Mouse (Mus musculus) heart, embryonic 16.5 days (tissue): Measurements from ENCODE around the gene Hpca. TPM values are rescaled to one million over a fixed set of nuclear protein-coding genes. Genes with fewer than 3 reads are reported as not detected.

Source experiments
- ATAC-seq: fragments of 200-750 bp; cut with Nextera tagmentation; replicated peaks from 2 replicates; pipeline ENCODE4 v1.8.0; 2017; ENCODE audit warnings: moderate number of reproducible peaks; ENCODE audit not compliant: insufficient read depth, low FRiP score; ENCODE audit errors: extremely low read depth
- H3K27ac ChIP-seq: fragments of 300-500 bp; sonication (generic); 2 replicates; pipeline ENCODE4 v1.5.1; 2014; ENCODE audit warnings: mild to moderate bottlenecking, low read length, control low read depth, moderate library complexity
- H3K27me3 ChIP-seq: fragments of 300-500 bp; sonication (generic); 2 replicates; pipeline ENCODE4 v1.6.1; 2014; ENCODE audit warnings: low read length, mixed read lengths; ENCODE audit not compliant: control insufficient read depth, insufficient read depth
- H3K36me3 ChIP-seq: fragments of 300-500 bp; sonication (generic); 2 replicates; pipeline ENCODE4 v1.6.1; 2014; ENCODE audit not compliant: control insufficient read depth, insufficient read depth
- H3K4me1 ChIP-seq: fragments of 300-500 bp; sonication (generic); 2 replicates; pipeline ENCODE4 v1.6.1; 2014; ENCODE audit warnings: low read length, mixed read lengths; ENCODE audit not compliant: control insufficient read depth, insufficient read depth
- H3K4me2 ChIP-seq: fragments of 300-500 bp; sonication (generic); 2 replicates; pipeline ENCODE4 v1.6.1; 2014; ENCODE audit warnings: low read depth, mild to moderate bottlenecking, control low read depth, low read length
- H3K4me3 ChIP-seq: fragments of 300-500 bp; sonication (generic); 2 replicates; pipeline ENCODE4 v1.5.1; 2014; ENCODE audit warnings: mild to moderate bottlenecking, control low read depth, low read length
- H3K9ac ChIP-seq: fragments of 300-500 bp; sonication (generic); 2 replicates; pipeline ENCODE4 v1.6.1; 2014; ENCODE audit warnings: low read length, control low read depth
- H3K9me3 ChIP-seq: fragments of 300-500 bp; sonication (generic); replicated peaks from 2 replicates; pipeline ENCODE4 v1.6.1; 2016; ENCODE audit warnings: low read length; ENCODE audit not compliant: control insufficient read depth
- WGBS: fragments of 180-500 bp; shearing (Covaris S2); extraction: QIAGEN DNeasy Blood & Tissue Kit; methylation state at CpG from one replicate; pipeline ENCODE4 v1.1.7; 2014; 5-methylcytosine and 5-hydroxymethylcytosine counted together
- polyA plus RNA-seq: library from polyadenylated mRNA; unstranded; fragments of >200 nt; fragmentation: Nextera tagmentation; extraction: Ambion mirVana; gene quantifications from 2 replicates; pipeline ENCODE4 v1.2.1, GENCODE M21; 2015

Hpca gene
- polyA plus RNA-seq, 1 experiment from 2014 or later, result 0.88 TPM

DNA sequence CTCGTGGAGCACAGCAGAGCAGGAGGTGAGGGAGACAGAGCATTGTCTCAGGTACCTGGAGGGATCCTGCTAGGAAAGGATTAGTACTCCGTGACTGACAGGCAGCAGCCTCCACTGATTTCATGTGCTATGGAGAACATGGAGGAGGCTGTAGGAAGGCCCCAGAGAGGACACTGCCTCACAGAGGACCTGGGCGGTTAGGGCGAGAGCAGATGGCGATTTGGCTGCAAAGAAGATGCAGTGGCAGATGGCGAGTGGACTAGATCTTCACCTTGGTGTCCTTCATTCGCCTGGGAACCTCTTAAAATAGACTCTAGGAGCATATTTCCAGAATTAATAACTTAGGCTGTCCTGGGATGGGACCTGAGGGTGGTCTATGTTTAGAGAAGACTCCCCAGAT lies 40.8 kb downstream of the Hpca start:
- no peak overlapping the region for H3K27ac ChIP-seq
- no peak overlapping the region for H3K4me2 ChIP-seq
- H3K4me1 ChIP-seq, result no peaks in the 10 kb centered on the region; the same call in 1 of the 2 replicates
- H3K9me3 ChIP-seq, result no peaks in the 10 kb centered on the region
- no peak for ATAC-seq
- no peaks in the 10 kb centered on the region for H3K27me3 ChIP-seq
- peaks cover 41% of the 10 kb centered on the region for H3K36me3 ChIP-seq
- H3K4me3 ChIP-seq, result no peak overlapping the region
- no peak overlapping the region for H3K9ac ChIP-seq
- WGBS, result 83% methylated on average over 7 of the region's 7 CpGs

DNA sequence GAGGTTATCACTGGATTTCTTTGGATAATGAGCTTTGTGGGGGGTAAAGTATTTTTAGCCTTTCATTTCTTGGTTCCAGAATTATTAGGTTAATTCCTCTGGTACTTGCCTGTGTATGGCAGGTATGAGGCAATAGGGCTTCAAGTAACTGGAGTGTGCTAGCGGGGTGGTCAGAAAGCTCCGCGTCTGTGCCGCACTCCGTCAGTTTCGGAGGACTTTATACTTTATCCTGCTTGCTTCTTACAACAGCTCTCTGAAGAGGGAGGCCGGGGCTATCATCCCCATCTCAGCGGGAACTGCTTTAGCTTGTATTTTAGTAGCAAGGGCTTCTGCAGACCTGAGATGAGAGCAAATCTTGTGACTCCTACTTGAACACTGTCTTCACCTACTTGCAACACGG lies 42.7 kb downstream of the Hpca start:
- Histone ChIP-seq H3K27me3 (no peaks in the 10 kb centered on the region), H3K4me1 (no peaks in the 10 kb centered on the region; the same call in 1 of the 2 replicates), H3K4me2 (no peak overlapping the region), H3K9ac (no peak overlapping the region), H3K27ac (no peak overlapping the region), H3K9me3 (no peaks in the 10 kb centered on the region), H3K4me3 (no peak overlapping the region), H3K36me3 (peaks cover 43% of the 10 kb centered on the region)
- WGBS, result 87% methylated on average over 9 of the region's 9 CpGs
- no peak for ATAC-seq

DNA sequence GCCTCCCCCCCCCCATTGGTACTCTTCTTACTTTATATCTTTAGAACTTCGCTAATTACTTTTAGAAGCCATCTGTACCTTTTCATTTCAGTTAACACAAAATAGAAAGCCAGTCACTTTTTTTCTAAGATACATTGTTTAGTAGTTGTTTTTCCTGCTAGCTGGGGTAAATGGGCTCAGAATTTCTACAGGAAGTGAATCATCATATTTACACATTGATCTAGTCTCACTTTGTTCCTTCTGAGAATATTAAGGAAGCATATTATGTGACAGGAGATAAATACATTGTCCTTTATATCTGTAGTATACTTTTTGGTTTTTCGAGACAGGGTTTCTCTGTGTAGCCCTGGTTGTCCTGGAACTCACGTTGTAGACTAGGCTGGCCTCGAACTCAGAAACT lies 53.0 kb downstream of the Hpca start:
- no peak overlapping the region for H3K9ac ChIP-seq
- 92% methylated on average over 4 of the region's 4 CpGs for WGBS
- no peaks in the 10 kb centered on the region for H3K9me3 ChIP-seq
- H3K27me3 ChIP-seq, result no peaks in the 10 kb centered on the region
- no peak for ATAC-seq
- H3K4me2 ChIP-seq, result no peak overlapping the region
- H3K4me1 ChIP-seq, result peaks cover 8% of the 10 kb centered on the region
- H3K4me3 ChIP-seq, result no peak overlapping the region
- peaks cover 3% of the 10 kb centered on the region; the same call in 1 of the 2 replicates for H3K36me3 ChIP-seq
- H3K27ac ChIP-seq, result no peak overlapping the region

DNA sequence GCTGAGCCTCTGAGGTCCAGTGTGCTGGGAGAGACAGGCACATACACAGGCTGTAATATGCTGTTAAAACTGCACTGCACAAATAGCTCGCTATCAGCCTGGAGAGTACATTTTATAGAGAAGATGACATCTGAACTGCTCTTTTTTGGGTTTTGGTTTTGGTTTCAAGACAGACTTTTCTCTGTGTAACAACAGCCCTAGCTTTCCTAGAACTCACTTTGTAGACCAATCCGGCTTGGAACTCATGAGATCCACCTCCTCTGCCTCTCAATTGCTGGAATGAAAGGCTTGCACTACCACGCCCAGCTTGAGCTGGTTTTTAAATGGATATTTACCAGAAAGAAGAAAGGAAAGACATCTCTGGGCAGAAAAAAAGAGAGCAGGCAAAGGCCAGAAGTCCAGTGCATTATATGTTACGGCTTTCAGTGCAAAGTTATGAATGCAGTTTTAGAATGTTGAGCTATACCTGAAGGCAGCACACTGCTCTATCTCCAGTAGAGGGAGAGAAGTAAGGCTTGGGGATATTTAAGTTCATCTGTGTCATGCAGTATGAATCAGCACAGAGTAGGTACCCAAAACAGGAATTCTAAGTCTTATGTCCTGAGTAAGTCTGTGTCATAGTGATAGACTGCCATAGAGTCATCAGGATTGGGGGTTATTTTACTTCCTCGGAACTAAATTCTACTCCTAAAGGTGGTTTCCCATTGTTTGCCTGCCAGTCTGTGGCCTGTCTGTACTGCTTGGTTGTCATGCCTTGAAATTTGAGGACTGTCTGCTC lies 54.0 kb downstream of the Hpca start:
- Histone ChIP-seq H3K4me3 (no peak overlapping the region), H3K4me1 (peaks cover 8% of the 10 kb centered on the region), H3K9me3 (no peaks in the 10 kb centered on the region), H3K36me3 (no peaks in the 10 kb centered on the region), H3K4me2 (no peak overlapping the region), H3K27me3 (no peaks in the 10 kb centered on the region), H3K27ac (no peak overlapping the region), H3K9ac (no peak overlapping the region)
- WGBS, result 81% methylated on average over 5 of the region's 5 CpGs
- no peak for ATAC-seq

DNA sequence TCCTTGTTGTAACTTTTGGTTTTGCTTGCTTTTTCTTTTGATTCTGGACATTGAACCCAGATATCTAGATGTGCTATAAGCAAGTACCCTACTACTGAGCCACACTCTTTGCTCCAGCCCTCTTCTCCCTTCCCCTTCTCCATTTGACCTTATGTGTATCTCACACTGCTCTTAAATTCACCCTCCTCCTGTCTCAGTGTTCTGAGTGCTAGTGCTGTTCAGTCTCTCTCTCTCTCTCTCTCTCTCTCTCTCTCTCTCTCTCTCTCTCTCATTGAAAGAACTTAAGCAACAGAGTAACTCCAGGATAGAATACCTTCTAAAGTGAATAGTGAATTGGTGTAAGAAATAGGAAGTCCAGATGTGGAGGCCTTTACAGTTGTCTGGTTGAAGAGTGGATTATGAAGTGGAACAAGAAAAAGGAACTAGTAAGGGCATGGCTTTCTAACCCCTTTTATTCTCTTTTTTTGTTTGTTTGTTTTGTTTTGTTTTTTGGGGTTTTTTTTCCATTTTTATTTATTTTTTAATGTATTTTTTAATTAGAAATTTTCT lies 56.1 kb downstream of the Hpca start:
- no peaks in the 10 kb centered on the region for H3K27me3 ChIP-seq
- peaks cover 5% of the 10 kb centered on the region; the same call in 1 of the 2 replicates for H3K4me1 ChIP-seq
- H3K27ac ChIP-seq, result no peak overlapping the region
- H3K9ac ChIP-seq, result no peak overlapping the region
- H3K36me3 ChIP-seq, result no peaks in the 10 kb centered on the region
- no peak overlapping the region for H3K4me2 ChIP-seq
- no peak overlapping the region for H3K4me3 ChIP-seq
- ATAC-seq, result no peak
- no peaks in the 10 kb centered on the region for H3K9me3 ChIP-seq

DNA sequence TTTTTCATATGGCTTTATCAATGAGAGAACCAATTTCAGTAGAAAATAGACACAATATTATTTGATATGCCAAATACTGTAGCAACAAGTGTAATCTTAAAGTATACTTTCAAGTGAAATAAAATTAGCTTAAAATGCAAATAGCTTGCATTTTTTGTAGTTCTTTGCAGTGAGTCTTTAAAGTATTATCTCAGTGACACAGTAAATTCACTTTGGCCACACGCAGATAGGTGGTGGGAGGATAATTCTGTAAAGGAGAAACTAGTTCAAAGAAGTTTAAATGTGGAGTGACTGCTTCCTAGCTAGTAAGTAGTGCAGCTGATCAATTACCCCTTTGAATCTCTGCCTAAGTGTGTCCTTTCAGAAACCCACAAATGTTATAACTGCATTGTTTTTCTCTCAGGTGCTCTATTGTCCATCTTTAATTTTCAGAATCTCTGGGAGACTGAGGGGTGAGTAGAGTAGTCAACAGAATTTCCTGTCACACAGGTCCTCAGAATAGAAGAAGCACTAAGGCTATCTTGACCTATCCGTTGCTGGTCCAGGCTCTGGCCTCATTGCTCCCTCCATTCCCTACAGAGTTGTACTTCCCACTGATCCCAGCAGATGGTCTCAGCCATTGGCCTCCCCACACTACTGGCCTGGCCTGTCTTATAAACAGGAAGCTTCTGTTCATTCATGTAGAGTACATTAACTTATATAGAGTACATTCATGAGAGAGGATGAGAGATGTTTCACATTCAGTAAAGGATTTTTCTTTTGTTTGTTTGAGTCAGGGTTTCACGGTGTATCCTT lies 59.4 kb downstream of the Hpca start:
- ATAC-seq, result no peak
- 70% methylated on average over 3 of the region's 3 CpGs for WGBS
- H3K36me3 ChIP-seq, result no peaks in the 10 kb centered on the region
- H3K4me1 ChIP-seq, result peaks cover 14% of the 10 kb centered on the region
- H3K27ac ChIP-seq, result no peak overlapping the region
- no peaks in the 10 kb centered on the region for H3K9me3 ChIP-seq
- H3K27me3 ChIP-seq, result no peaks in the 10 kb centered on the region
- no peak overlapping the region for H3K4me2 ChIP-seq
- no peak overlapping the region for H3K9ac ChIP-seq
- H3K4me3 ChIP-seq, result no peak overlapping the region

Other genes with a start within 250 kb of the Hpca start
- gene Trim62, start 238.5 kb downstream of the Hpca start, polyA plus RNA-seq, result 1.6 and 2.3 TPM in 2 replicates
- 7.6 and 8.9 TPM in 2 replicates for gene Azin2, start 159.6 kb downstream of the Hpca start, polyA plus RNA-seq
- 166 and 168 TPM in 2 replicates for gene Ak2, start 130.1 kb downstream of the Hpca start, polyA plus RNA-seq
- 4.9 and 6.4 TPM in 2 replicates for gene Rnf19b, start 63.8 kb downstream of the Hpca start, polyA plus RNA-seq
- gene Tmem54, start 16.5 kb downstream of the Hpca start, polyA plus RNA-seq, result 0.96 and 1.7 TPM in 2 replicates
- 9.2 and 10.9 TPM in 2 replicates for gene Fndc5, start 15.0 kb upstream of the Hpca start, polyA plus RNA-seq
- 10.9 and 11.8 TPM in 2 replicates for gene S100pbp, start 67.7 kb upstream of the Hpca start, polyA plus RNA-seq
- gene Yars, start 67.7 kb upstream of the Hpca start, polyA plus RNA-seq, result 45.9 and 53.3 TPM in 2 replicates
- gene C77080, start 139.4 kb upstream of the Hpca start, polyA plus RNA-seq, result 2.2 and 2.3 TPM in 2 replicates
- gene Sync, start 165.6 kb upstream of the Hpca start, polyA plus RNA-seq, result 1.8 and 1.9 TPM in 2 replicates
- gene Rbbp4, start 213.3 kb upstream of the Hpca start, polyA plus RNA-seq, result 259 and 291 TPM in 2 replicates
- 36.9 and 41.7 TPM in 2 replicates for gene Zbtb8os, start 213.7 kb upstream of the Hpca start, polyA plus RNA-seq